Mouse (Mus musculus) kidney, postnatal 0 days (tissue): ENCODE measurements around the gene Dhx32. TPM values are rescaled to one million over a fixed set of nuclear protein-coding genes. Genes with fewer than 3 reads are reported as not detected.
A peak's percentile ranks its signal among the peaks of the same experiment; 100 is the strongest.
"Not testable (repeated sequence)": the region's sequence is repeated elsewhere in the genome, so short reads cannot be mapped to it uniquely, and the experiment has no call there.

ENCODE experiments used
- ATAC-seq: fragments of 200-750 bp; cut with Nextera tagmentation; replicated peaks from 2 replicates; pipeline ENCODE4 v1.8.0; 2017; ENCODE audit warnings: low read depth, moderate number of reproducible peaks, moderate TSS enrichment, moderate library complexity; ENCODE audit not compliant: low FRiP score
- DNase-seq: peaks from one replicate; pipeline ENCODE4 v3.0.0-alpha.2; 2016; ENCODE audit warnings: low spot score
- H3K27ac ChIP-seq: fragments of 300-500 bp; sonication (generic); 2 replicates; pipeline ENCODE4 v1.5.1; 2014; ENCODE audit warnings: mild to moderate bottlenecking
- H3K27me3 ChIP-seq: fragments of 300-500 bp; sonication (generic); 2 replicates; pipeline ENCODE4 v1.6.1; 2014; ENCODE audit warnings: low read length, mixed read lengths; ENCODE audit not compliant: insufficient read depth
- H3K36me3 ChIP-seq: fragments of 300-500 bp; sonication (generic); 2 replicates; pipeline ENCODE4 v1.6.1; 2014; ENCODE audit warnings: low read length, mixed read lengths; ENCODE audit not compliant: insufficient read depth
- H3K4me1 ChIP-seq: fragments of 300-500 bp; sonication (generic); replicated peaks from 2 replicates; pipeline ENCODE4 v1.6.1; 2014; ENCODE audit warnings: antibody characterized with exemption, low read length, mixed read lengths; ENCODE audit not compliant: insufficient read depth
- H3K4me2 ChIP-seq: fragments of 300-500 bp; sonication (generic); 2 replicates; pipeline ENCODE4 v1.6.1; 2014; ENCODE audit warnings: mild to moderate bottlenecking, low read length, moderate library complexity, mixed read lengths
- H3K4me3 ChIP-seq: fragments of 300-500 bp; sonication (generic); replicated peaks from 2 replicates; pipeline ENCODE4 v1.5.1; 2014; ENCODE audit warnings: low read depth, low read length
- H3K9ac ChIP-seq: fragments of 300-500 bp; sonication (generic); 2 replicates; pipeline ENCODE4 v1.6.1; 2014; ENCODE audit warnings: low read depth, low read length
- H3K9me3 ChIP-seq: fragments of 300-500 bp; sonication (generic); replicated peaks from 2 replicates; pipeline ENCODE4 v1.6.1; 2016; ENCODE audit warnings: low read length, inconsistent platforms, mixed read lengths
- CTCF ChIP-seq: IDR thresholded peaks from 2 replicates; pipeline ENCODE4 v1.5.1; 2016; ENCODE audit warnings: antibody characterized with exemption, low read depth, mild to moderate bottlenecking, moderate library complexity
- WGBS: fragments of 180-500 bp; shearing (Covaris S2); extraction: QIAGEN DNeasy Blood & Tissue Kit; methylation state at CpG from one replicate; pipeline ENCODE4 v1.1.7; 2014; 5-methylcytosine and 5-hydroxymethylcytosine counted together
- polyA plus RNA-seq: library from polyadenylated mRNA; unstranded; fragments of >200 nt; fragmentation: Nextera tagmentation; extraction: Ambion mirVana; gene quantifications from 2 replicates; pipeline ENCODE4 v1.2.1, GENCODE M21; 2015

The Dhx32 gene
- polyA plus RNA-seq, 1 experiment from 2014 or later, result 19.9 TPM

GRCm38 (mm10) chr7:133702333-133702732, 80.2 kb downstream of the Dhx32 start:
- Histone ChIP-seq H3K27ac (no peak overlapping the region), H3K4me1 (no peaks in the 10 kb centered on the region), H3K4me3 (no peak overlapping the region), H3K27me3 (no peaks in the 10 kb centered on the region), H3K4me2 (no peak overlapping the region), H3K36me3 (no peaks in the 10 kb centered on the region), H3K9ac (no peak overlapping the region), H3K9me3 (no peaks in the 10 kb centered on the region)
- no peak for TF ChIP-seq CTCF
- 90% methylated on average over 10 of the region's 10 CpGs for WGBS
- ATAC-seq, result no peak
- no peak for DNase-seq

- no peak for DNase-seq
- H3K27ac ChIP-seq, result no peak overlapping the region
- TF ChIP-seq CTCF, result no peak
- H3K4me1 ChIP-seq, result no peaks in the 10 kb centered on the region
- 94% methylated on average over 7 of the region's 7 CpGs for whole genome bisulfite sequencing
- no peak overlapping the region for H3K4me3 ChIP-seq
- H3K4me2 ChIP-seq, result no peak overlapping the region
- no peaks in the 10 kb centered on the region for H3K27me3 ChIP-seq
- no peak overlapping the region for H3K9ac ChIP-seq
- H3K36me3 ChIP-seq, result no peaks in the 10 kb centered on the region
- ATAC-seq, result no peak
- H3K9me3 ChIP-seq, result no peaks in the 10 kb centered on the region
These were observed 81.2 kb downstream of the Dhx32 start for GRCm38 (mm10) chr7:133701366-133701765.

DNA sequence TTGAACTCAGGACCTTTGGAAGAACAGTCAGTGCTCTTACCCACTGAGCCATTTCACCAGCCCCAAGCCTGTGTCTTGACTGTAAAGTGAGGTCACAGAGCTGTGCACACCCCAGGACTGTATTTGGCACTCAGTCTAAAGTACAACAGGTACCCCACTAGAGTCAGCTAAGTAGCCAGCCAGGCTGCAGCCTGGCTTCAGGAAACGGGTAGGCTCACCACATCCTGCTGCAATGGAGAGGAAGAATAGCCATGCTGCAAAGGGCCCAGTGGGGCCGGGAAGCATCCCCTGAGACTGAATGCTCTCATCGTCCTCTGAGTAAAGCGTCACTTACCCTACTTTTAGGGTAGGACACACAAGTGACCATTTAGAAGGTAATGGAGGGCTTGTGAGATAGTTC, 82.6 kb downstream of the Dhx32 start:
- H3K4me1 ChIP-seq, result no peaks in the 10 kb centered on the region
- no peaks in the 10 kb centered on the region for H3K9me3 ChIP-seq
- TF ChIP-seq CTCF, result no peak
- ATAC-seq, result no peak
- H3K36me3 ChIP-seq, result 0 out of 2 replicates have a peak, but pooled peaks cover 3% of the 10 kb centered on the region
- DNase-seq, result no peak
- no peaks in the 10 kb centered on the region for H3K27me3 ChIP-seq
- no peak overlapping the region for H3K4me2 ChIP-seq
- H3K4me3 ChIP-seq, result no peak overlapping the region
- no peak overlapping the region for H3K27ac ChIP-seq
- no peak overlapping the region for H3K9ac ChIP-seq
- 80% methylated on average over 4 of the region's 4 CpGs for WGBS

- DNase-seq (no peak), ATAC-seq (no peak)
- Histone ChIP-seq H3K4me2 (no peak overlapping the region), H3K4me1 (no peaks in the 10 kb centered on the region), H3K9me3 (no peaks in the 10 kb centered on the region), H3K4me3 (no peak overlapping the region), H3K36me3 (0 out of 2 replicates have a peak, but pooled peaks cover 3% of the 10 kb centered on the region), H3K27me3 (no peaks in the 10 kb centered on the region), H3K9ac (no peak overlapping the region), H3K27ac (no peak overlapping the region)
- 93% methylated on average over 12 of the region's 12 CpGs for WGBS
- TF ChIP-seq CTCF, result no peak
These were observed 84.4 kb downstream of the Dhx32 start for GRCm38 (mm10) chr7:133698021-133698709.

- H3K4me3 ChIP-seq, H3K4me2 ChIP-seq, H3K4me1 ChIP-seq, H3K27me3 ChIP-seq, DNase-seq, H3K27ac ChIP-seq, ATAC-seq, H3K9me3 ChIP-seq, H3K9ac ChIP-seq: not testable (repeated sequence)
- H3K36me3 ChIP-seq, result peaks cover 10% of the 10 kb centered on the region
These were observed 96.9 kb downstream of the Dhx32 start for GRCm38 (mm10) chr7:133685644-133686043.

DNA sequence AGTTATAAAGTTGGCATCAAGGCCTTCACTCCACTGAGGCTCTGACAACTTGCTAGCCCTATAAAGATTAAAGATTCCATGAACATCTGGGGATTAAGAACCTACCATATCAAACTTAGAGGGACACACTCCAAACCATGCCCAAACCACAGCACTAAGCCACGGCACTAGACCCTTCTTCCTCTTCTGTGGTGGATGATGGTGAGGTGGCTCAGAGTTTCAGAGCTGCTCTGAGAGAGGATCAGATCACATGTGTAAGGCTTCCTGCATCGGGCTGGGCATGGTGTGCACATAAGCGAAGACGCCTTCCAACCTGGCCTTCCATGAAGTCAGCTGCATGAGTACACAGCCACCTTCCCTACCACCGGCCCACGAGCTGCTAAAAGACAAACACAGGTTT, 97.8 kb downstream of the Dhx32 start:
- no peak overlapping the region for H3K27ac ChIP-seq
- H3K27me3 ChIP-seq, result no peaks in the 10 kb centered on the region
- no peaks in the 10 kb centered on the region for H3K4me1 ChIP-seq
- peaks cover 9% of the 10 kb centered on the region for H3K36me3 ChIP-seq
- no peak overlapping the region for H3K4me2 ChIP-seq
- H3K4me3 ChIP-seq, result no peak overlapping the region
- no peak overlapping the region for H3K9ac ChIP-seq
- no peak for ATAC-seq
- H3K9me3 ChIP-seq, result 0 out of 2 replicates have a peak, but pooled peaks cover 5% of the 10 kb centered on the region
- TF ChIP-seq CTCF, result no peak
- no peak for DNase-seq
- WGBS, result 94% methylated on average over 6 of the region's 6 CpGs

DNA sequence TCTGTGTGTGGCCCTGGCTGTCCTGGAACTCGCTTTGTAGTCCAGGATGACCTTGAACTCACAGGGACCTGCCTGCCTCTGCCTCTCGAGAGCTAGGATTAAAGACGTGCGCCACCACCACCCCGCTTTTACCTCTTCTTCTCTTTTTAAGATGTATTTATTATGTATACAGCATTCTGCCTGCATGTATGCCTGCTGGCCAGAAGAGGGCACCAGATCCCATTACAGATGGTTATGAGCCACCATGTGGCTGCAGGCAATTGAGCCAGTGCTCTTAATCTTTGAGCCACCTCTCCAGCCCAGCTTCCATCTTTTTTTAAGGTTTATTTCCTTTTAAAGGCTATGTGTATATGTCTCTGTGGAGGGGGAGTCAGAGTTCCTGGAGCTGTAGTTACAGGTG, 98.4 kb downstream of the Dhx32 start:
- no peaks in the 10 kb centered on the region for H3K27me3 ChIP-seq
- DNase-seq, result no peak
- no peak overlapping the region for H3K4me2 ChIP-seq
- H3K27ac ChIP-seq, result no peak overlapping the region
- H3K4me1 ChIP-seq, result no peaks in the 10 kb centered on the region
- peak; percentile 66 for TF ChIP-seq CTCF
- H3K9ac ChIP-seq, result no peak overlapping the region
- no peak for ATAC-seq
- peaks cover 8% of the 10 kb centered on the region for H3K36me3 ChIP-seq
- 0 out of 2 replicates have a peak, but pooled peaks cover 5% of the 10 kb centered on the region for H3K9me3 ChIP-seq
- H3K4me3 ChIP-seq, result no peak overlapping the region
- 95% methylated on average over 5 of the region's 5 CpGs for WGBS
